In the genomic region with DNA sequence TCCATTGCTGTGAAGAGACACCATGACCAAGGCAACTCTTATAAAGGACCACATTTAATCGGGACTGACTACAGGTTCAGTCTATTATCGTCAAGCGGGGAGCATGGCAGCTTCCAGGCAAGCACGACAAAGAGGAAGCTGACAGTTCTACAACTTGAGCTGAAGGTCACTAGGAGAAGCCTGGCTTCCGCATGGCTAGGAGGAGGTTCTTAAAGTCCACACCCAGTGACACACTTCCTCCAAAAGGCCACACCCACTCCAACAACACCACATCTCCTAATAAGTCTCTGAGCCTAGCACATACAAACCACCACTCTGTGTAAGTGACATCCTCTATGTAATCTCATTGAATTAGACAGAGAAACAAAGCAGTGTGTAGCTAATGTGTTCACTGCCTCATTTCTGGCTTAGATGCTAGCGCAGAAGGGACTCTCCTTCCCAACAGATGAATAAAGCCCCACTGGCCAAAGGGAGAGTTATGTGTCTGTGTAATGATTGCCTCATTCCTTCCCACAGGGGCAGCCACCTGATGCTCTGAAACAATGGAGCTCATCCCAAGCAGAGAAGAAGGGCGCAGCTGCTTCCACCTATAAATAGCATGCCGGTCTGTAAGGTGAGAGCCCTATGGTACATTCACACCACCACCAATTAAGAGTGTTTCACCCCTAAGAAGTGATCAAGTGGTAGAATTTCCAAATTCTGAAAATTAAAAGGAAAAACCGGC, we compare ENCODE assay signal across 10 mouse cellular contexts. TPM values are rescaled to one million over a fixed set of nuclear protein-coding genes. Genes with fewer than 3 reads are reported as not detected.
DNase-seq lines count a peak whose midpoint lies in the region; ATAC-seq and TF ChIP-seq lines count a peak whose summit lies in the region.
"Had no signal": no experiment of that assay in that cellular context is flagged by ENCODE, and none has a peak within 500 bp of the region (broad histone marks: within the 10 kb centered on the region; RNA-seq: fewer than 3 reads in every experiment).

No protein-coding gene starts in this region.

- no peaks in the 10 kb centered on the region for H3K36me3 ChIP-seq in embryonic facial prominence, embryonic 15.5 days
- H3K36me3 ChIP-seq in liver, postnatal 0 days (replicated peaks; ENCODE audit: insufficient read depth, low read length): no peaks in the 10 kb centered on the region
- H3K36me3 ChIP-seq in thymus, adult 2 months (ENCODE audit: control insufficient read depth, insufficient read depth, low read length): no peaks in the 10 kb centered on the region
- H3K36me3 ChIP-seq: midbrain, embryonic 12.5 days had no signal

- H3K27me3 ChIP-seq in embryonic facial prominence, embryonic 15.5 days: no peaks in the 10 kb centered on the region
- no peaks in the 10 kb centered on the region for H3K27me3 ChIP-seq in liver, postnatal 0 days (ENCODE audit: insufficient read depth, low read length)
- no peaks in the 10 kb centered on the region for H3K27me3 ChIP-seq in thymus, adult 2 months (ENCODE audit: control insufficient read depth, insufficient read depth, low read length)
- H3K27me3 ChIP-seq: midbrain, embryonic 12.5 days had no signal

- peaks cover 36% of the 10 kb centered on the region for H3K4me1 ChIP-seq in embryonic facial prominence, embryonic 15.5 days
- peaks cover 28% of the 10 kb centered on the region for H3K4me1 ChIP-seq in liver, postnatal 0 days (ENCODE audit: insufficient read depth)
- H3K4me1 ChIP-seq in thymus, adult 2 months (replicated peaks; ENCODE audit: control insufficient read depth, insufficient read depth, low read length): peaks cover 23% of the 10 kb centered on the region
- H3K4me1 ChIP-seq: midbrain, embryonic 12.5 days had no signal

- H3K9me3 ChIP-seq in embryonic facial prominence, embryonic 15.5 days (replicated peaks): no peaks in the 10 kb centered on the region
- H3K9me3 ChIP-seq in liver, postnatal 0 days (ENCODE audit: low read length): no peaks in the 10 kb centered on the region
- H3K9me3 ChIP-seq: midbrain, embryonic 12.5 days had no signal

- H3K4me2 ChIP-seq in embryonic facial prominence, embryonic 15.5 days (replicated peaks): no peak overlapping the region
- H3K4me2 ChIP-seq in liver, postnatal 0 days (ENCODE audit: low read depth, low read length): no peak overlapping the region
- H3K4me2 ChIP-seq: midbrain, embryonic 12.5 days had no signal

- intact Hi-C loops in gastrocnemius, postnatal 36 days (cut with DNase I): no loop called here

- TF ChIP-seq CTCF in liver, postnatal 0 days (IDR thresholded peaks at IDR 0.05; ENCODE audit: low read depth): no peak
- no peak for TF ChIP-seq CTCF in thymus, adult 2 months (IDR thresholded peaks at IDR 0.05; ENCODE audit: borderline replicate concordance, control insufficient read depth, extremely low read depth, insufficient read depth, low read length, poor library complexity)

- WGBS in embryonic facial prominence, embryonic 15.5 days: 82% methylated on average over 9 of the region's 9 CpGs
- WGBS in liver, postnatal 0 days (ENCODE audit: insufficient replicate concordance): 60% methylated on average over 9 of the region's 9 CpGs
- WGBS in thymus, adult 2 months: 58% methylated on average over 9 of the region's 9 CpGs

- H3K9ac ChIP-seq in embryonic facial prominence, embryonic 15.5 days: no peak overlapping the region
- no peak overlapping the region for H3K9ac ChIP-seq in liver, postnatal 0 days (replicated peaks)
- H3K9ac ChIP-seq: midbrain, embryonic 12.5 days had no signal

- ATAC-seq in embryonic facial prominence, embryonic 15.5 days (ENCODE audit: insufficient number of reproducible peaks, low FRiP score, low TSS enrichment, low read depth): peak; percentile 66; the same call in 1 of the 2 replicates
- peak; percentile 72 for ATAC-seq in liver, postnatal 0 days

- no peak overlapping the region for H3K27ac ChIP-seq in embryonic facial prominence, embryonic 15.5 days (replicated peaks)
- peak overlapping the region; percentile 73 for H3K27ac ChIP-seq in liver, postnatal 0 days (ENCODE audit: low read depth)
- peak overlapping the region; percentile 57; the same call in 1 of the 2 replicates for H3K27ac ChIP-seq in thymus, adult 2 months (ENCODE audit: control insufficient read depth, insufficient read depth, low read length)
- H3K27ac ChIP-seq: midbrain, embryonic 12.5 days had no signal

- DNase-seq in kidney, adult 9 months: peak; percentile 46
- DNase-seq in kidney, postnatal 10 days: no peak
- peak; percentile 43 for DNase-seq in liver, postnatal 0 days
- DNase-seq in thymus, adult 2 months: peak; percentile 32
- no peak for DNase-seq in layer of hippocampus, postnatal 10 days (ENCODE audit: low spot score in 2 of 2)
- DNase-seq in layer of hippocampus, adult 18-20 months (ENCODE audit: low spot score in 2 of 2): no peak
- DNase-seq in gastrocnemius, postnatal 36 days: no peak
- DNase-seq: gastrocnemius, postnatal 10 days had no signal

- H3K4me3 ChIP-seq in embryonic facial prominence, embryonic 15.5 days (replicated peaks): no peak overlapping the region
- no peak overlapping the region for H3K4me3 ChIP-seq in liver, postnatal 0 days (ENCODE audit: low read depth, low read length)
- no peak overlapping the region for H3K4me3 ChIP-seq in thymus, adult 2 months (ENCODE audit: control insufficient read depth, insufficient read depth, low read length)
- H3K4me3 ChIP-seq: midbrain, embryonic 12.5 days had no signal

- TF ChIP-seq POLR2A in thymus, adult 2 months (IDR thresholded peaks at IDR 0.05; ENCODE audit: control insufficient read depth, extremely low read depth, insufficient read depth, low read length, poor library complexity): no peak

- no peak for TF ChIP-seq EP300 in liver, postnatal 0 days (IDR thresholded peaks at IDR 0.05; ENCODE audit: low read depth)

RNA-seq across cellular contexts. Expression of gene Rapgef2, which starts 48.5 kb away (rescaled TPM):
- polyA plus RNA-seq in embryonic facial prominence, embryonic 15.5 days (2015; fragmentation: Nextera tagmentation; extraction: Ambion mirVana): 7.3 and 7.5 TPM in 2 replicates
- 1.8 TPM in 2 replicates for polyA plus RNA-seq in liver, postnatal 0 days (2015; fragmentation: Nextera tagmentation; extraction: Ambion mirVana)
- polyA plus RNA-seq in thymus, adult 2 months (2012; rRNA removed): 8.7 and 9.7 TPM in 2 replicates
- total RNA-seq in layer of hippocampus, postnatal 10 days (2021): 100 to 1,000 TPM in 1 of 2 experiments, 10 to 100 TPM in 1; 92.7 to 105 TPM
- total RNA-seq in layer of hippocampus, adult 18-20 months (2021): 100 to 1,000 TPM; 158 to 163 TPM
- 10 to 100 TPM; 13.6 to 16.0 TPM for total RNA-seq in gastrocnemius, postnatal 36 days (2021)

Comparison
In these comparisons a context has a peak if more than half of its experiments do, and no peak if none do; other contexts are left out.
1. DNase-seq: peak in kidney, adult 9 months (single experiment), liver, postnatal 0 days (single experiment) and thymus, adult 2 months (single experiment); none in kidney, postnatal 10 days (single experiment), layer of hippocampus, postnatal 10 days (0 of 2), layer of hippocampus, adult 18-20 months (0 of 2) and gastrocnemius, postnatal 36 days (0 of 2).
2. RNA of gene Rapgef2, which starts 48.5 kb away (total RNA-seq): 158 to 163 TPM in layer of hippocampus, adult 18-20 months and 92.7 to 105 TPM in layer of hippocampus, postnatal 10 days; 13.6 to 16.0 TPM in gastrocnemius, postnatal 36 days; every median in the first group is over 4 times any median in the second.